Mouse (Mus musculus) midbrain, embryonic 10.5 days (tissue): Measurements from ENCODE around the gene Mgll. TPM values are rescaled to one million over a fixed set of nuclear protein-coding genes. Genes with fewer than 3 reads are reported as not detected.

Source experiments
- DNase-seq: peaks from one replicate; pipeline ENCODE4 v3.0.0-alpha.2; 2017; ENCODE audit warnings: low spot score
- H3K27ac ChIP-seq: fragments of 300-500 bp; sonication (generic); replicated peaks from 2 replicates; pipeline ENCODE4 v1.5.1; 2016; ENCODE audit warnings: mild to moderate bottlenecking
- H3K27me3 ChIP-seq: fragments of 300-500 bp; sonication (generic); 2 replicates; pipeline ENCODE4 v1.6.1; 2016; ENCODE audit warnings: low read depth, mild to moderate bottlenecking; ENCODE audit not compliant: poor library complexity, severe bottlenecking
- H3K36me3 ChIP-seq: fragments of 300-500 bp; sonication (generic); 2 replicates; pipeline ENCODE4 v1.6.1; 2016; ENCODE audit warnings: mild to moderate bottlenecking, moderate library complexity
- H3K4me1 ChIP-seq: fragments of 300-500 bp; sonication (generic); 2 replicates; pipeline ENCODE4 v1.6.1; 2016
- H3K4me3 ChIP-seq: fragments of 300-500 bp; sonication (generic); 2 replicates; pipeline ENCODE4 v1.5.1; 2016; ENCODE audit warnings: mild to moderate bottlenecking, moderate library complexity
- H3K9me3 ChIP-seq: fragments of 300-500 bp; sonication (generic); replicated peaks from 2 replicates; pipeline ENCODE4 v1.6.1; 2016; ENCODE audit warnings: mild to moderate bottlenecking
- WGBS: fragments of 180-500 bp; shearing (Covaris S2); methylation state at CpG from one replicate; pipeline ENCODE4 v1.1.7; 2016; 5-methylcytosine and 5-hydroxymethylcytosine counted together
- polyA plus RNA-seq: library from polyadenylated mRNA; unstranded; fragments of >200 nt; fragmentation: Nextera tagmentation; extraction: Ambion mirVana; gene quantifications from 2 replicates; pipeline ENCODE4 v1.2.1, GENCODE M21; 2016

Mgll gene
- polyA plus RNA-seq, 1 experiment from 2014 or later = 3.9 TPM

DNA sequence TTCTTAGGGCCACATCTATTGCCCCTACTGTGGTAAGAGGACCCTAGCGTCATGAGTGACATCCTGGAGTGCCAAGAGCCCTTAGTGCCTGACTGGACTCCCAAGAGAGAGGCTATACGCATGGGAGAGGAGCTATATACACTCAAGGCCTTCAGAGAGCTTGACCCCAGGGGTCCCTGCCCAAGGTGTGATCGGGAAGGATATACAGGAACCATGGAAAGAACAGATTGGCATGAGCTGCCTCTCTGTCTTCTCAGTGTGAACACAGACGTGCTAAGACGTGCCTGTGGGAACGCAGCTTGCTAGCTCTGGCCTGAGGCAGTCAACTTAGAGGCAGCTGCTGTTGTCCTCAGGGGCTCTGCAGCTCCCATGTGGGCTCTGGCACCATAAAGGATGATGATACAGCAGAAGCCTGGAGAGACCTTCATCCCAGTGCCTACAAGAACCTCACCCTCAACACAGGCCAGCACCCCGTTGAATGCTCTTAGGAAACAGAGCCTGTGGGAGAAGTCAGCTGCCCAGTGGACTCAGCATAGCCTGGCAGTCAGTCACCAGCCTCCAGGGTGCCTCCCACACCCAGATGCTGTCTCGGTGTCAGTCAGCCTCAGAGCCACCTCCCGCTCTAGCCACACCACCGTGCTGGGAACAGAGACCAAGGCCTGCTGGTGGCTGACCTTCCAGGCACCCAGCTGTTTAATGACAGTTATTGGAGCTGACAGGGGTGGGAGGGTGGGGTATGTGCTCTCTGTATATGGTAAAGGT lies 61.8 kb downstream of the Mgll start:
- peaks cover 34% of the 10 kb centered on the region for H3K4me1 ChIP-seq
- H3K36me3 ChIP-seq = no peaks in the 10 kb centered on the region
- DNase-seq = no peak
- 77% methylated on average over 10 of the region's 10 CpGs for WGBS
- H3K9me3 ChIP-seq = no peaks in the 10 kb centered on the region
- peaks cover 17% of the 10 kb centered on the region; the same call in 1 of the 2 replicates for H3K27me3 ChIP-seq
- H3K4me3 ChIP-seq = no peak overlapping the region
- H3K27ac ChIP-seq = no peak overlapping the region

DNA sequence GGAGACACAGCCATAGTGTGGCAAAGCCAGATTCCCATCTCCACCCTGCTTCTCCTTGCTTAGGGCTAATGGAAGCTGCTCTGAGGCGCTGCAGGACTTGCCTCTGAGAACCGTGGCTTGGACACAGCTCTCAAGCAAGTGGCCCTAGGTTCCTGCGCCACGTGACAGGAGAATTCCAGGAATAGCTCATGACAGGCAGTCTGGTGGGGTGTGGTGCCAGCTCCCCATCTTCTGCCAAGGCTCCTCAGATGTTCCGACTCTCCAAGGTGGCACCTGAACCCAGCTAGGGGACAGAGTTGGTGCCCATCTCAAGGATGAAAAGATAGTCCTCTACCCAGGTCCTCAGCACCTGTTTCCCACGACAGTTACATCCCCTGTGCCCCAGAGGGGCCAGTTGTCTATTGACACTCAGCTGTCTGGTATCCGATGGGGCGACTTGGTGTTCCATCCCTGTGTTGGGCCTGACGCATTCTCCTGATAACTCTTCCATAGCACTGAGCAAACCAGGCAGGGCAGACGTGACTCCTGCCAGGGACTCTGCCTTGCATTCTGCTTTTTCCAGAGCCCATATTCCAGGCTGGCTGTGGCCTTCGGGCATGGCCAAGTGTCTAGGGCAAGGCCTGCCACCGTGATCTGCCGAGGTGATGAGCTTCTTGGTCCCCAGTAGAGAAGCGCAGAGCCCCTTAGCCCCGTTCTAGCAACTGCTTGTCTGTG lies 62.7 kb downstream of the Mgll start:
- peak overlapping the region; percentile 33; the same call in 1 of the 2 replicates for H3K27ac ChIP-seq
- no peaks in the 10 kb centered on the region for H3K9me3 ChIP-seq
- peaks cover 42% of the 10 kb centered on the region for H3K4me1 ChIP-seq
- WGBS = 89% methylated on average over 15 of the region's 15 CpGs
- no peaks in the 10 kb centered on the region for H3K36me3 ChIP-seq
- 0 out of 2 replicates have a peak, but pooled peaks cover 14% of the 10 kb centered on the region for H3K27me3 ChIP-seq
- no peak for DNase-seq
- H3K4me3 ChIP-seq = no peak overlapping the region

DNA sequence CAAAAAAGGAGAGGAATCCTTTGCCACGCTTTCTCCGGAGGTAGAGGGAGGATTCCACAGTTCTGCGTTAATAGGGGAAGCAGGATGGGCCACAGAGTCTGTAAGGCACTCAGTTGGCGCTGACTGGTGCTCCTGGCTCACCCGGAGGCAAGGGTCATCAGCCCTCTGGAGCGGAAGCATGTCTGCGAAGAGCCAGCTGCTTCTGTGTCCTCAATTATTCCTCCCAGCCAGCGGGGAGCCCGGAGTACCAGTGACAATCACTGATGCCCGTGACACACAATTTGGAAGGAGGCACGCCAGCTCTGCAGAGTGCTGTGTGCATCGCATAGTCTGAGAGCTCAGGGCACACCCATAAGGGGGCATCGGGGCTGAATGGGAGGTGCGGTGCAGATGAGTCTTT lies 63.3 kb downstream of the Mgll start:
- no peak for DNase-seq
- Histone ChIP-seq H3K9me3 (no peaks in the 10 kb centered on the region), H3K27ac (peak overlapping the region; percentile 33; the same call in 1 of the 2 replicates), H3K27me3 (0 out of 2 replicates have a peak, but pooled peaks cover 13% of the 10 kb centered on the region), H3K36me3 (no peaks in the 10 kb centered on the region), H3K4me1 (peaks cover 48% of the 10 kb centered on the region), H3K4me3 (no peak overlapping the region)
- 74% methylated on average over 14 of the region's 14 CpGs for WGBS

DNA sequence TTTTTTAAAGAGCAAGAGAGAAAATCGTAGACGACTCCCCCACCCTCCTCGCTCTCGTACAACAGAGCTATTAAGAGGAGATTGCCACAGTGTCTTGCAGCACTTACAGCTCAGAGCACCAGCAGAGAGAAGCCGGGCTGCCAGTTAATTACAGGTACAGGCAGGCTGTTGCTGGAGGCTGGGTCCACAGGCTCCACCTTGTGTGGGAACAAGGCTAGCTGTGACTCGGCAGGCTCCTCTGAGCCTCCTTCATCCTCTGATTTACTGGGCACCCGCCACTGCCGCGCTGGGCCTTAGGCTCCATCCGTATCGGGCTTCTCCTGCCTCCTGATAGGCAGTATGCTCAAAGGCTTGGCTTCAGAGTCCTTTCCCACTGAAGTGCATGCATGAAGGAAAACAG lies 64.0 kb downstream of the Mgll start:
- Histone ChIP-seq H3K4me1 (peaks cover 56% of the 10 kb centered on the region), H3K4me3 (no peak overlapping the region), H3K27ac (no peak overlapping the region), H3K36me3 (no peaks in the 10 kb centered on the region), H3K27me3 (0 out of 2 replicates have a peak, but pooled peaks cover 13% of the 10 kb centered on the region), H3K9me3 (no peaks in the 10 kb centered on the region)
- no peak for DNase-seq
- 80% methylated on average over 11 of the region's 11 CpGs for WGBS

DNA sequence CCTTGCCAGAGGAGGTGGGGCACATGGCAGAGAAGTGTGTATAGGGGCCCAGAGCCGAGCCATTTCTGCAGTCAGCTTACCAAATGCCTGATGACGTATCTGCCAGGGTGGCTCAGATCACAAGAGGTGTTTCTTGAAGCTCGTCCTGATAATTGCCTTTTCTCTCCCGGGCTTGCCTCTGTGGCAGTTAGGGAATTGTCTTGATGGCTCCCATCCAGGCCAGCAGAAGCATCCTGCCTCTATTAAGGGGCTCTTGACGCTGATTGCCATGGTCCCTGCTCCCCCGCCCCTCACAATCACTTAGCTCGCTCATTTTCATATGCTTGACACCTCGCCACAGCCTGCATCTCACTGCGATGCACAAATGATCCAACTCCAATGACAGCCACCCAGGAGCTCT lies 67.1 kb downstream of the Mgll start:
- Histone ChIP-seq H3K36me3 (no peaks in the 10 kb centered on the region), H3K27me3 (0 out of 2 replicates have a peak, but pooled peaks cover 13% of the 10 kb centered on the region), H3K27ac (no peak overlapping the region), H3K9me3 (no peaks in the 10 kb centered on the region), H3K4me1 (peaks cover 46% of the 10 kb centered on the region), H3K4me3 (no peak overlapping the region)
- WGBS = 74% methylated on average over 9 of the region's 9 CpGs
- no peak for DNase-seq

DNA sequence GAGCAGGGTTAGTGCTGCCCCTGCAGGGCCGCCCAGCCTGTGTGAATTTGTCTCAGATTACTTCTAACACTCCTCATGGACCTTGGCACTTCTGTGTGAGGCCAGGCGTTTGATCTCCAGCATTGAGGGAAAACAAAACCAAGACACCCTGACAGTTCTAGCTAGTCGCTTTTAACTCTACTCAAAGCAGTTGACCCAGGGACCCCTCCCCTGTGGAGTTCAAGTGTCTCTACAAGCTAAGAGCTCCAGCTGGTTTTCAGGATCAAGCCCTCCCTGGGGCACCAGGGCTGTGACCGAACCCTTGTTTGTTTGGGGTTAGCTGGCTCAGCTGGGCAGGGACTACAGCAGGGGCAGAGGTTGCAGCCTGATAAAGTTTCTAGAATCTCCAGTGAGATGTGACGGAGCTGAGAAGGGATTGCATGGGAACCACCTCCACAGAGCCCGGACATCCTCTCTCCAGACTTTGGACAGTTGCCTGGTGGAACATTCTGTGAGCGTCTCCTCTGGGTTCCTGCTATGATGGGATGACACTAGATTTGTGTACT lies 68.0 kb downstream of the Mgll start:
- DNase-seq = peak; percentile 46
- Histone ChIP-seq H3K9me3 (no peaks in the 10 kb centered on the region), H3K36me3 (no peaks in the 10 kb centered on the region), H3K27me3 (0 out of 2 replicates have a peak, but pooled peaks cover 13% of the 10 kb centered on the region), H3K4me3 (no peak overlapping the region), H3K27ac (peak overlapping the region; percentile 14; the same call in 1 of the 2 replicates), H3K4me1 (peaks cover 39% of the 10 kb centered on the region)
- 31% methylated on average over 7 of the region's 7 CpGs for WGBS

DNA sequence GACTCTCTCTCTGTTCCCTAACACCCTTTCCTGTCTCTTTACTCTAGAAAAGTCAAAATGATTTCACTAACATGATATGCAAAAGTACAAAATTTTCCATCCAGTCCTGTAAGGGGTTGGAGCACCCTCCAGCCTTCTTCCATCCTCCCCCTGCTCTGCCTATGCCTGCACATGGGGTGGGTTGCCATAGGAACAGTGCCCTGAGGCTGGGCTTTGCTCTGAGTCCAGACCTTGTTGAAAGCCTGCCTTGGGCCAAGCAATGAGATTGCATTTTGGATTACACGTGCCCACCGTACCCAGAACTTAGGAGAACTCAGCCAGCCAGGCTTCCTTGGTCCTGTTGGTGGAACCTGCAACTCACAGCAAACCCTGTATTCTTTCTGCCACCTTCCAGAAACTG lies 69.0 kb downstream of the Mgll start:
- Histone ChIP-seq H3K4me1 (peaks cover 31% of the 10 kb centered on the region), H3K36me3 (no peaks in the 10 kb centered on the region), H3K27ac (no peak overlapping the region), H3K9me3 (no peaks in the 10 kb centered on the region), H3K4me3 (no peak overlapping the region), H3K27me3 (0 out of 2 replicates have a peak, but pooled peaks cover 13% of the 10 kb centered on the region)
- 47% methylated on average over 2 of the region's 2 CpGs for WGBS
- DNase-seq = peak; percentile 47

DNA sequence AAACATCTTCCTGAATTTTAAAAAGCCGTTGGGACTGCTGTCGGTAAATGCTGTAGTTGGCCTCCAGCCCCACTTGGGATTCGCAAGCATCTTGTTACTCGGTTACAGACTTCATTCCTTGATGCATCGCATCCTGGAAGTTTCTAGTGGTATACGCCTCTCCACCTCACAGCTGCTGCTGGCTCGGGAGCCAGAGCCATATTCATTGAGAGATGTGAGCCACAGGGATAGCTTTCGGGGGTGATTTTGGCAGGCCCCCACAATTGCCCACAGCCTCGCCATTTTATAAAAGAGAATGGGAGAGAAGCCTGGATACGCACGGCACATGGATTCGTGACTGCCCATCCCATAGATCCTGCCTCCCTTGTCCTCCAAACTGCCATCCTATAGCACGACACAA lies 69.7 kb downstream of the Mgll start:
- Histone ChIP-seq H3K9me3 (no peaks in the 10 kb centered on the region), H3K4me3 (no peak overlapping the region), H3K27me3 (0 out of 2 replicates have a peak, but pooled peaks cover 8% of the 10 kb centered on the region), H3K27ac (no peak overlapping the region), H3K36me3 (no peaks in the 10 kb centered on the region), H3K4me1 (peaks cover 28% of the 10 kb centered on the region)
- 88% methylated on average over 13 of the region's 13 CpGs for WGBS
- no peak for DNase-seq

DNA sequence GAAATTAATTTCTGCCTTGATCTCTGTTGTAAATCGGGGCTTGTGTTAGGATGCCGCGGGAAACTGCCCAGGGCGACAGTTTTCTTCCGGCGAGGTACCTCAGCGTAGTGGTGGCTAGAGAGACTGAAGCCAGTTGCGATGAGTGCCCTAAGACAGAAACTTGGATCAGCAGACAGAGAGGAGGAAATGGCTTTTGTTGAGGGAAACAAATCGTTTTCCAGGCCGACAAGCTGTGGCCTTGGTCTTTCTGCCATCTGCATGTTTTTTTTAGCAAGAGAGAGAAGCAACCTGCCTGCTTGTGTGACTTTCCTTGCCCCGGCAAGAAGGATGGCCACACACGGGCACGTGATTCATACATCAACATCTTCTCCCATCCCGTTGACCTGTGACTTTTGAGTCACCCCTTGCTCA lies 70.4 kb downstream of the Mgll start:
- H3K4me3 ChIP-seq = no peak overlapping the region
- peaks cover 28% of the 10 kb centered on the region for H3K4me1 ChIP-seq
- H3K9me3 ChIP-seq = no peaks in the 10 kb centered on the region
- DNase-seq = no peak
- no peak overlapping the region for H3K27ac ChIP-seq
- H3K27me3 ChIP-seq = 0 out of 2 replicates have a peak, but pooled peaks cover 8% of the 10 kb centered on the region
- no peaks in the 10 kb centered on the region for H3K36me3 ChIP-seq
- WGBS = 83% methylated on average over 14 of the region's 14 CpGs

DNA sequence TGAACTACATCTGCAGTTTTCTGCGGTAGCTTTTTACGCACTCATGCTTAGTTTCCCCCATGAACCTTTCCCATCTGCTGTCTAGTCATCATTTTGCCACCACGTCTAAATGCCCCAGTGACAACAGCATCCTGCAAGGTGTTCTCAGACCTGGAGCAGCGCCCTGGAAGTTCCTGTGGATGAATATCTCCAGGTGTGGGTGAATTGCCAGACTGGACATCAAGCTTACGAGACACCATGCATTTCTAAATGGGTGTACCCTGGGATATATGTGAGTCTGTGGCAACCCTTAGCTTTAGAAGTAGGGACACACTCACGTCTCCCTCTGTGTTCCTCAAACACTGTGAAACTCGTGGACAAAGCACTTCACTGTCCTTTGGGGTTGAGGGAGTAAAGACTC lies 76.0 kb downstream of the Mgll start:
- peaks cover 12% of the 10 kb centered on the region; the same call in 1 of the 2 replicates for H3K4me1 ChIP-seq
- H3K27me3 ChIP-seq = no peaks in the 10 kb centered on the region
- H3K4me3 ChIP-seq = no peak overlapping the region
- DNase-seq = no peak
- H3K9me3 ChIP-seq = no peaks in the 10 kb centered on the region
- 87% methylated on average over 7 of the region's 7 CpGs for WGBS
- no peaks in the 10 kb centered on the region for H3K36me3 ChIP-seq
- H3K27ac ChIP-seq = no peak overlapping the region

DNA sequence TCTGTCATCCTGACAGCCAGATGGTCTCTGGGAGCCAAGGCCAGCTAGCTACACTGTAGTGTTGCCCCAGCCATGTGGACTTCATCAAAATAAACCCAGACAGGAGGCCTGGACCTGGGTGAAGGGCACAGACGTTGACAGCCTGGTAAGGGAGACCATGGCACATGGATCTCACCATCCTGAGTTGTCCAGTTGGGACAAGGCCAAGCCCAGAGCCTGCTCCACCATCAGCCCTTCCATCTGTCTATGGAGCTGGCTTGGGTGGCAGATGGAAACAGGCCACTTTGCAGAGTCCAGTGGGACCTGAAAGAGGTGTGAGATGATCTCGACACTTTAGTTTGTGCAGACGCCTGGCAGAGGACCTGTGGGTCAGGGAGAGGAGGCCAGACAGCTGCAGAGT lies 76.5 kb downstream of the Mgll start:
- no peaks in the 10 kb centered on the region for H3K36me3 ChIP-seq
- no peak overlapping the region for H3K27ac ChIP-seq
- peaks cover 12% of the 10 kb centered on the region; the same call in 1 of the 2 replicates for H3K4me1 ChIP-seq
- no peak for DNase-seq
- WGBS = 61% methylated on average over 3 of the region's 3 CpGs
- no peaks in the 10 kb centered on the region for H3K9me3 ChIP-seq
- no peak overlapping the region for H3K4me3 ChIP-seq
- H3K27me3 ChIP-seq = no peaks in the 10 kb centered on the region

DNA sequence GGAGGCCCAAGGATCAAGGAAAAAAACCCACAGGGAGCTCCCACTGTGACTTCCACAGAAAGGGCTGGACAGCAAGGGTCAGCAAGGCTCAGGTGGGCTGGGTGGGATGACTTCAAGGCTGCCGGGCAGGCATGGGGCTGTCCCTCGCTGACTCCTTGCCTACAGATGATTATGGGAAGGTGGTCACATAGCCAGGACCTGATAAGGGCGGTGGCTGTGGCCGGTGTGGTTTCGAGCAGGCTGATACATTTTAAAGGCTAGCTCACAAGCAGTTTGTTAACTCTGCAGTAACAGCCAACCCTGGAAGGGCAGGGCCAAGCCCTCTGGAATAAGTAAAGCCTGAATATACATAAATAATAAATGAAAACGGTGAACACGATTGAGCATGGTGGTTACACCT lies 78.8 kb downstream of the Mgll start:
- no peaks in the 10 kb centered on the region for H3K9me3 ChIP-seq
- no peaks in the 10 kb centered on the region for H3K36me3 ChIP-seq
- no peak overlapping the region for H3K4me3 ChIP-seq
- H3K27ac ChIP-seq = no peak overlapping the region
- H3K27me3 ChIP-seq = no peaks in the 10 kb centered on the region
- no peak for DNase-seq
- peaks cover 16% of the 10 kb centered on the region; the same call in 1 of the 2 replicates for H3K4me1 ChIP-seq
- WGBS = 91% methylated on average over 7 of the region's 7 CpGs
